Mouse (Mus musculus): Measurements from ENCODE around the gene Ing1. TPM values are rescaled to one million over a fixed set of nuclear protein-coding genes. Genes with fewer than 3 reads are reported as not detected.
"Not testable (repeated sequence)": the region's sequence is repeated elsewhere in the genome, so short reads cannot be mapped to it uniquely, and the experiment has no call there.

Gene Ing1
- polyA plus RNA-seq, 1 experiment from 2014 or later: 43.0 TPM

DNA sequence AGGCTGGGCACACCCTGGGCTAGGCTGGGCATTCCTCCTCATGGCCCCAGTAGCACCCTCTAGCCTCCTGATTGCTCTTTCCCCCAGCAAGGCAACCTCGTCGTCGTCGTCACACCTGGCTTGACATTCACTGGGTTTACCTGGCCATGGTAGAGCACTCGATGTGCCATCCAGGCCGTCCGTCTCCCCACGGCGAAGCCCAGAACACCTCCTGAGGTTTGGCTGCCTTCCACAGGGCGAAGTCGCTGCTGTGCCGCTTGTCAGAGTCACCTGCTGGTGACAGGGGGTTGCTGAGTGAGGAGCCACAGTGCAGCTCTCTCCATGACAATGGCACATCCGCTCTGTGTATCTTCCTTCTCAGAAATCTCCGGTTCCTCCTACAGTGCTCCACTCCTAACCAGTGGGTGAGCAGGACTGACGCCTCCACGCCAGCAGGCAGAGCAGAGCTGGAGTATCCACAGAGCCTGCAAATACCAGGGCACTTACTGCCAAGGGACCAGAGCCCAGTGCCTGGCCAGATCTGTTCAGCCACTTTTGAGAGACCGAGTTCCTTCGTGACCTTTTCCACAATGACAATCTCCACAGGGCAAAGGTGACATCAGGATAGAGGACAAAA is 25.1 kb upstream of the Ing1 start:
- Histone ChIP-seq H3K4me1 (no peaks in the 10 kb centered on the region), H3K4me3 (replicated peaks) (no peak overlapping the region), H3K27ac (replicated peaks) (no peak overlapping the region), H3K36me3 (peaks cover 44% of the 10 kb centered on the region), H3K9me3 (replicated peaks) (no peaks in the 10 kb centered on the region), H3K9ac (replicated peaks) (no peak overlapping the region), H3K27me3 (replicated peaks) (no peaks in the 10 kb centered on the region), H3K4me2 (no peak overlapping the region)
- 83% methylated on average over 18 of the region's 18 CpGs for WGBS
- ATAC-seq (ENCODE audit: low FRiP score): no peak

DNA sequence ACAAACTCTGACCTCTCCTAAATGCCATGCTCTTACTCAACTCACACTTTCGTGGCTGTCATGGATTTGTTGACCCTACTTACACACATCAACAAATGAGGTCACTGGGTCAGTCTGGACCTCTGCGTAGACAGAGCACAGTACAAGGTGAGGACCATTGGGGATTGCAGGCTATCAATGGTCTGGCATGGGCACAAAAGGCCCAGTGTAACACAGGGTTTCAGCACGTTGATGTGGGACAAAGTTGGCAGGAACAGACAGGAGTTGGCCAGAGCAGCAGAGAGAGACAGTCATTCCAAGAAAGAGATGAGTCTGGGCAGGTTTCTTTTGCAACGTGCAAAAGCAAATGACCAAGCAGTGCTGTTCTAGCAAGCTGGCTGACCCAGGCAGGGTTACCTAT is 24.5 kb upstream of the Ing1 start:
- Histone ChIP-seq H3K4me3 (replicated peaks) (no peak overlapping the region), H3K9ac (replicated peaks) (no peak overlapping the region), H3K4me1 (no peaks in the 10 kb centered on the region), H3K27ac (replicated peaks) (no peak overlapping the region), H3K27me3 (replicated peaks) (no peaks in the 10 kb centered on the region), H3K9me3 (replicated peaks) (no peaks in the 10 kb centered on the region), H3K36me3 (peaks cover 44% of the 10 kb centered on the region), H3K4me2 (no peak overlapping the region)
- 76% methylated on average over 4 of the region's 4 CpGs for WGBS
- no peak for ATAC-seq (ENCODE audit: low FRiP score)

DNA sequence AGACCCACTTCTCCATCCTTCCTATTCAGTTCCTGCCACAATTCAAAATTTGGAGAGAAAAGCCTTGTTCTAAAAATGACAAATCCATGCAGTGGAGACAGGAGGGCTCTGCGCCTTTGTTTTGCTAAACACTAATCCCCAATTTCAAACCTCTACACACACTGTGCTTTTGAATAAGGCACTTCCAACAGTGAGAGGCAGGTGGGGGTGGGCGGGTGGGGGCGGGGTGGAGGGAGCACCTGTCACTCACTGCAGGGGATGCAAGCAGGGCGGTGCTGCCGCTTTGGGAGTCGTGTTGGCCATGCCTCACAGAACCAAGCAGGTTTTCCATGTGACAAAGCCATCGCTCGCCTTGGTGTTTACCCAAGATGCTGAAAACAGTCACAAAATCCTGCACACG is 20.9 kb upstream of the Ing1 start:
- peaks cover 40% of the 10 kb centered on the region for H3K36me3 ChIP-seq
- 50% methylated on average over 9 of the region's 9 CpGs for WGBS
- no peak for ATAC-seq (ENCODE audit: low FRiP score)
- no peak overlapping the region for H3K27ac ChIP-seq (replicated peaks)
- no peak overlapping the region for H3K4me2 ChIP-seq
- H3K9me3 ChIP-seq (replicated peaks): no peaks in the 10 kb centered on the region
- H3K4me3 ChIP-seq (replicated peaks): no peak overlapping the region
- H3K27me3 ChIP-seq (replicated peaks): no peaks in the 10 kb centered on the region
- no peaks in the 10 kb centered on the region for H3K4me1 ChIP-seq
- no peak overlapping the region for H3K9ac ChIP-seq (replicated peaks)

DNA sequence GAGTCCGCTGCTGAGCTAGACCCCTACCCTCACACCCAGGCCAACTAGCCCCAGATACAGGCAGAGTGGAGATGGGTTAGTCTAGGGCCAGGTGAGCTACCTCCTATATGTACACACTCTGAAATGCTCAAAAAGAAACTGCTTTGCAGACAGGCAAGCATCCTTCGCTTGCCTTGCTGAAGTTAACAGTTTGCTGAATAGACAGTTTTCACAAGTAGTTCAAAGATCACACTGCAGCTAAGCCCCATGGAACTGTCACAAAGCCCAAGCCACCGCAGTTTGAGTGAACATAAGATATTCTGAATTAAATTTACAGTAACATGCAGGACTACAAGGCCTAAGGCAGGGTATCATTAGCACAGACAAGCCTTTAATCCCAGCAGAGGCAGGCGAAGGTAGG is 16.3 kb upstream of the Ing1 start:
- 97% methylated on average over 4 of the region's 4 CpGs for whole genome bisulfite sequencing
- Histone ChIP-seq H3K27me3 (replicated peaks) (no peaks in the 10 kb centered on the region), H3K9me3 (replicated peaks) (no peaks in the 10 kb centered on the region), H3K4me2 (no peak overlapping the region), H3K36me3 (peaks cover 50% of the 10 kb centered on the region), H3K27ac (replicated peaks) (no peak overlapping the region), H3K4me1 (no peaks in the 10 kb centered on the region), H3K9ac (replicated peaks) (no peak overlapping the region), H3K4me3 (replicated peaks) (no peak overlapping the region)
- no peak for ATAC-seq (ENCODE audit: low FRiP score)

DNA sequence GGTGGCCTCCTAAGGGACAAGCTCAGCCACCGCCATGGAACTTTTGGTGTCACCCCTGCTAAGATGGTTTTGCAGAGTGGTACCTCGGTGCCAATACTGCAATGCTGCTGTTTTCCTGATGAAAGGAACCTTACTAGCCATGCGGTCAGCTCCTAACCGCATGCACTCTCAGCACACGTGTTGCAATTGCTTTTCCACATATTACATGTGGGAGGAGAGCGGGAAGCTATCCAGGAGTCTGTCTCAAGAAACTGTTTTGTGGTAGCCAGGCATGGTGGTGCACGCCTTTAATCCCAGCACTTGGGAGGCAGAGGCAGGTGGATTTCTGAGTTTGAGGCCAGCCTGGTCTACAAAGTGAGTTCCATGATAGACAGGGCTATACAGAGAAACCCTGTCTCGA is 15.2 kb upstream of the Ing1 start:
- Histone ChIP-seq H3K36me3 (peaks cover 45% of the 10 kb centered on the region), H3K9ac (replicated peaks) (no peak overlapping the region), H3K4me2 (no peak overlapping the region), H3K4me1 (no peaks in the 10 kb centered on the region), H3K27ac (replicated peaks) (no peak overlapping the region), H3K9me3 (replicated peaks) (no peaks in the 10 kb centered on the region), H3K27me3 (replicated peaks) (no peaks in the 10 kb centered on the region), H3K4me3 (replicated peaks) (no peak overlapping the region)
- 98% methylated on average over 8 of the region's 8 CpGs for WGBS
- no peak for ATAC-seq (ENCODE audit: low FRiP score)

DNA sequence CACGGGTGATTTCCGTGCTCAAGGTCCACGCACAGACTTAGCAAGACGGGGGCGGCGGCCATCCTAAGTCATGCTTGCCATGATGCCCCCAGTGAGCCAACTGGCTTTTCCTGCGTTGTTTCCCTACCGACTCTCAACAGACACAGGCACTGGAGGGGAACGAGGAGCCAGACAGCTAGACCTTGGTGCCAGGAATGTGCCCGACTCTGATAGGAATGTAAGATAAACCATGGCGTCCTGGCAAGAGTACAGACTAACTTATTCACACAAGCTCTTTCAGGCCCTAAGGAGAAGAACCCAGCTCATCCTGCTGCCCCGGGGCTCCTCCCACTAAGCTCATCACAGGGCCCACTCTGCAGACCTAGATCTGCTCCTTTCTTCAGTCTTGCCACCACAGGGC is 13.3 kb upstream of the Ing1 start:
- ATAC-seq (ENCODE audit: low FRiP score): no peak
- no peak overlapping the region for H3K9ac ChIP-seq (replicated peaks)
- H3K27me3 ChIP-seq (replicated peaks): no peaks in the 10 kb centered on the region
- no peak overlapping the region for H3K27ac ChIP-seq (replicated peaks)
- whole genome bisulfite sequencing: 96% methylated on average over 12 of the region's 12 CpGs
- H3K36me3 ChIP-seq: peaks cover 52% of the 10 kb centered on the region
- no peak overlapping the region for H3K4me2 ChIP-seq
- no peaks in the 10 kb centered on the region for H3K4me1 ChIP-seq
- no peak overlapping the region for H3K4me3 ChIP-seq (replicated peaks)
- H3K9me3 ChIP-seq (replicated peaks): no peaks in the 10 kb centered on the region

DNA sequence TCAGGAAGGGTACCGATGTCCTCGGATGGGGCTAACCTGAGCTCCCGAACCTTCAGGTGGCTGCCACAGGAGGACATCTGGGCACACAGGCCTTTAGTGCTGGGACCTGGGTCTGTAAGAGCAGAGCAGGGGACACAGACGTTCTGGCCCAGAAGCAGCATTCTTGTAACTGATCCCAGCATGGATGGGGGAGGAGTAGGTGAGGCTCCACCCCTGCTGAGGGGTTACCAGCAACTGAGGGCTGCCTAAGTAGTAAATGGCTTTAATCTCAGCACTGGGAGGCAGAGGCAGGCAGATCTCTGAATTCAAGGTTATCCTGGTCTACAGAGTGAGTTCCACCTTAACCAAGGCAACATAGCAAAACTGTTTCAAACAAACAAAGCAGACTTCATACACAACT is 12.5 kb upstream of the Ing1 start:
- peaks cover 52% of the 10 kb centered on the region for H3K36me3 ChIP-seq
- H3K4me1 ChIP-seq: no peaks in the 10 kb centered on the region
- no peak for ATAC-seq (ENCODE audit: low FRiP score)

DNA sequence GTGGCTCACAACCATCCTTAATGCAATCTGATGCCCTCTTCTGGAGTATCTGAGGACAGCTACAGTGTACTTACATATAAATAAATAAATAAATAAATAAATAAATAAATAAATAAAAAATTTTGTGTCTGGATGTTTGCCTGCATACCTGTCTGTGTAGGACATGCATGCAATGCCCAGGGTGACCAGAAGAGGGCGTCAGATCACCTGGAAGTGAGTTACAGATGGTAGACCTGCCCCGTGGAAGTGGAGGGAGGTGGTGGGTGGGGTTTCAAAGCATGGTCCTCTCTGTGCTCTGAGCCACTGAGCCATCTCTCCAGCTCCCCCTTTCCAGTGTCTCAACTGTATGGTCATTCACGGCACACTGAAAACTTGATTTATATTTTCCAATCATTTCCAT is 11.0 kb upstream of the Ing1 start:
- 47% methylated on average over 3 of the region's 3 CpGs for WGBS
- Histone ChIP-seq H3K9ac (replicated peaks) (no peak overlapping the region), H3K4me2 (no peak overlapping the region), H3K4me1 (peaks cover 4% of the 10 kb centered on the region; the same call in 1 of the 2 replicates), H3K4me3 (replicated peaks) (no peak overlapping the region), H3K27ac (replicated peaks) (no peak overlapping the region), H3K27me3 (replicated peaks) (no peaks in the 10 kb centered on the region), H3K36me3 (peaks cover 45% of the 10 kb centered on the region), H3K9me3 (replicated peaks) (no peaks in the 10 kb centered on the region)
- no peak for ATAC-seq (ENCODE audit: low FRiP score)

More for the DNA sequence above, 12.5 kb upstream of the Ing1 start:
- Histone ChIP-seq H3K27ac (replicated peaks) (no peak overlapping the region), H3K4me2 (no peak overlapping the region), H3K27me3 (replicated peaks) (no peaks in the 10 kb centered on the region), H3K4me3 (replicated peaks) (no peak overlapping the region), H3K9ac (replicated peaks) (no peak overlapping the region), H3K9me3 (replicated peaks) (no peaks in the 10 kb centered on the region)
- WGBS: 88% methylated on average over 4 of the region's 4 CpGs

DNA sequence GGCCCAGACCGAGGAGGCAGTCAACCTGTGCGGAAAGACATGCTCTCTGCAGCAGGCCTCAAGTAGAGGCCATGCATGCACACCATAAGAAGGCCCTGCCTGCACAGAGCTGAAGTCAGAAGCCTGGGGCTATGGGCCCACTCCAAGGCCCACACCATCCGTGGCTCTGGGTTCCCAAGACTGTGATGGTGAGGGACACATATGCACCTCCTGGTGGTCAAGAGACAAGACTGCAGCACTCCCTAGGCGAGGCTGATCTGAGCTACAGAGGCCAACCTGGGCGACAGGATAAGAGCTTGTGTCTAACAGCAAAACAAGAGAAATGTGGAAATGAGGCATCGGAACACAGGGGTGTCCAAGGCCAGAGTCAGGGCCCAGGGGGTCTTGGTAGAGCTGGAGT is 8.3 kb upstream of the Ing1 start:
- no peak overlapping the region for H3K4me3 ChIP-seq (replicated peaks)
- H3K4me1 ChIP-seq: peaks cover 20% of the 10 kb centered on the region
- peaks cover 23% of the 10 kb centered on the region for H3K36me3 ChIP-seq
- 62% methylated on average over 6 of the region's 6 CpGs for WGBS
- no peaks in the 10 kb centered on the region for H3K27me3 ChIP-seq (replicated peaks)
- H3K9ac ChIP-seq (replicated peaks): no peak overlapping the region
- no peak overlapping the region for H3K27ac ChIP-seq (replicated peaks)
- H3K9me3 ChIP-seq (replicated peaks): no peaks in the 10 kb centered on the region
- no peak overlapping the region for H3K4me2 ChIP-seq
- ATAC-seq (ENCODE audit: low FRiP score): no peak

DNA sequence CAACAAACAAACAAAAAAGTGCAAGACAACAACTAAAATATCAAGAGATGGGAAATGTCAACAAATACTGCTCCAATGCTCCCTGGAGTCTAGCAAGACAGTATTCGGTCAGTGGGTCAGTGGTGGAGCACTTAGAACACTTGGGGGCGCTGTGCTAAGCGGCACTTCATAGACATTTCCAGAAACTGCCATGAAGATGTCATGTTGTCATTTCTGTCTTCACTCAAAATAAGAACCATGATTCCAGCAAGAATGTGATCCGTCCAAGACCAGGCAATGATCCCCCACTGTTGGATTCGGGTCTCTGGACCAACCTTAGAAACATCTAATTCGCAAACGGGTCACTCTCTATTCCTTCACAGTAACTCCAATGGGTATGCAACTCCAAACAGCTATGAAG is 5.7 kb upstream of the Ing1 start:
- no peak for ATAC-seq (ENCODE audit: low FRiP score)

DNA sequence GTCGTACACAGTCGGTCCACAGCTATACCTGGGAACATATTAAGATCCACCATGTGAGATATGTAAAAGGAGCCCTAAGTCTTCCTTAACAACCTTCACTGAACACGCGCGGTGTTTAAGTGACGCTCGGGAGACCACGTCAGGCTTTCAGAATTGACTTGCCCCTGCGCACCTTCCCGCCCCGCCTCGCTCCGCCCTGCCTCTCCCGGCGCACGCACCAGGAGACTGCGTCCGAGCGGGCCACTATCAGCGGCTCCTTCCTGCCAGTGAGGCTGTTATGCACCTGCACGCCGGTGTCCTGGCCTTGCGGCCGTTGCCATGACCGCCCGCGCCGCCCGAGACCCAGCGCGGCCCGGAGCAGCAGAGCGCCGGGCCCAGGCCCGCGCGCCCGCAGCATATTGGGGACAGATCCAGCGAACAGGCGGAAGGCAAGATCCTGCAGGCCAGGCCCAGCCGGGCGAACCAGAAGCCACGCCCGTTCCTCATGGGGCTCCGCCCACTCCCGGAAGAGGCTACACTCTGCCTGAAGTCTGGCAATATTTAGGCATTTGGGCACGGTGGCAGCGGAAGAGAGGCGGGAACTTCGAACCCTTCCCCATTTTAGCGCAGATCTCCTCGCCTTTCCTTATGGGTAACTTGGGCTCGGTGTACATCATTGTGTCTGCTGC is 5.0 kb upstream of the Ing1 start, which contains the start of gene Cars2:
TSS of gene Cars2 (minus strand) at position 503 of the 668 bp plus-strand sequence.
- H3K4me3 ChIP-seq (replicated peaks): peak within 1 kb of the TSS; percentile 87
- peak within 1 kb of the TSS; percentile 93 for H3K27ac ChIP-seq (replicated peaks)
- peak within 1 kb of the TSS; percentile 82 for H3K4me2 ChIP-seq
- no peaks in the 10 kb centered on the region for H3K9me3 ChIP-seq (replicated peaks)
- no peaks in the 10 kb centered on the region for H3K27me3 ChIP-seq (replicated peaks)
- peaks cover 11% of the 10 kb centered on the region for H3K36me3 ChIP-seq
- under 1% methylated on average over 53 of the region's 53 CpGs for WGBS
- peak within 1 kb of the TSS; percentile 95 for H3K9ac ChIP-seq (replicated peaks)
- H3K4me1 ChIP-seq: peaks cover 30% of the 10 kb centered on the region
- peak; percentile 49 for ATAC-seq (ENCODE audit: low FRiP score)

More for the DNA sequence above, 5.7 kb upstream of the Ing1 start:
- H3K4me1 ChIP-seq: peaks cover 29% of the 10 kb centered on the region
- no peaks in the 10 kb centered on the region for H3K27me3 ChIP-seq (replicated peaks)
- H3K4me3 ChIP-seq (replicated peaks): peak overlapping the region; percentile 87
- peak overlapping the region; percentile 95 for H3K9ac ChIP-seq (replicated peaks)
- H3K36me3 ChIP-seq: peaks cover 13% of the 10 kb centered on the region
- 18% methylated on average over 7 of the region's 7 CpGs for WGBS
- no peaks in the 10 kb centered on the region for H3K9me3 ChIP-seq (replicated peaks)
- H3K4me2 ChIP-seq: peak overlapping the region; percentile 82
- H3K27ac ChIP-seq (replicated peaks): peak overlapping the region; percentile 93

DNA sequence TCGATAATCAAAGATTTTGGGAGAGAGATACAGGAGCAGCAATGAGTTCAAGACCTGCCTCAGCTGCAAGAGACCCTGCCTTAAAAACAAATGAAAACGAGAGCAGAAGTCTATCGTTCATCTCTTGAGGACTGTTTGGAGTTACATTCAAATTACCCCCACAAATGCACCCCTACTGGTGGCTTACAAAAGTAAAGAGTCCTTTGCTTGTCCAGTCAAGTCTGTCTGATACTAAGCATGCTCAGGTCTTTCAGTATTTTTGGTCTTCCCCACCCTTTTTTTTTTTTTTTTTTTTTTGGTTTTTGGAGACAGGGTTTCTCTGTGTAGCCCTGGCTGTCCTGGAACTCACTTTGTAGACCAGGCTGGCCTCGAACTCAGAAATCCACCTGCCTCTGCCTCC is 3.9 kb upstream of the Ing1 start:
- not testable (repeated sequence) for H3K27me3 ChIP-seq (replicated peaks); H3K9ac ChIP-seq (replicated peaks); H3K4me2 ChIP-seq; H3K36me3 ChIP-seq; ATAC-seq (ENCODE audit: low FRiP score); H3K4me3 ChIP-seq (replicated peaks); H3K27ac ChIP-seq (replicated peaks); H3K9me3 ChIP-seq (replicated peaks)
- peaks cover 30% of the 10 kb centered on the region for H3K4me1 ChIP-seq
- WGBS: 81% methylated on average over 3 of the region's 4 CpGs
